Mouse (Mus musculus) lung, adult 2 months (tissue): ENCODE measurements around the gene Selp.

Experiments used
- CTCF ChIP-seq: fragments of 200-500 bp; IDR thresholded peaks from 2 replicates; pipeline ENCODE4 v1.5.1; 2011; ENCODE audit warnings: mild to moderate bottlenecking, low read length, control low read depth; ENCODE audit not compliant: insufficient read depth
- POLR2A ChIP-seq: fragments of 200-500 bp; IDR thresholded peaks from 2 replicates; pipeline ENCODE4 v1.6.1; 2011; ENCODE audit warnings: low read depth, mild to moderate bottlenecking, control low read depth, low read length, borderline replicate concordance; ENCODE audit errors: extremely low read depth

DNA sequence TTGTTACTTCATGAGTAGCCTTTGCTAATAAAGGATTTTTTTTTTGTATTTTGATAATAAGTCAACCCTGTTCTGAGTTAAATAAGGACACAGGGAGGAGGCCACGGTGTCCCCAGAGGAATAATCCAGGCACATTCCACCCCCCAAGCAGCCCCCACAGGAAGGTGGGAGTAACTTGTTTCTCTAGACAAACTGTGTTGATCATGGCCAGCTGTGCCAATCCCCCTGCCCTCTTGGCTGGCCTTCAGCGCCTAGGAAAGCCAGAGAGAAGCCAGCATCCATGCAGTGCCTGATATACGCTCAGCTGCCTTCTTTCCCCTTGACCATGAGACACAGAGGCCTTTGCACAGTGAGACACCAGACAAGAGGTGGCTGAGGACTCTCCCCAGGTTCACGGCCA lies 84.5 kb downstream of the Selp start:
- TF ChIP-seq CTCF (no peak), POLR2A (no peak)
